Mouse (Mus musculus): ENCODE results near the gene Gstm5. TPM values are rescaled to one million over a fixed set of nuclear protein-coding genes. Genes with fewer than 3 reads are reported as not detected.
"Not testable (repeated sequence)": the region's sequence is repeated elsewhere in the genome, so short reads cannot be mapped to it uniquely, and the experiment has no call there.

The Gstm5 gene
- 10 to 100 TPM; 51.5 to 56.1 TPM for total RNA-seq (2021)
- long read RNA-seq, experiment 1, transcript Gstm5-201 (8 exons, 945 nt), result major isoform, 28 of 30 reads
- long read RNA-seq, experiment 1, partial matches to known transcripts, result 1 of 30 reads
- long read RNA-seq, experiment 1, other reads (novel, unspliced or antisense), result 1 of 30 reads
- long read RNA-seq, experiment 2, transcript Gstm5-201 (8 exons, 945 nt), result major isoform, 25 of 25 reads
- long read RNA-seq, experiment 2, partial matches to known transcripts, result 0 of 25 reads
- long read RNA-seq, experiment 2, other reads (novel, unspliced or antisense), result 0 of 25 reads

DNA sequence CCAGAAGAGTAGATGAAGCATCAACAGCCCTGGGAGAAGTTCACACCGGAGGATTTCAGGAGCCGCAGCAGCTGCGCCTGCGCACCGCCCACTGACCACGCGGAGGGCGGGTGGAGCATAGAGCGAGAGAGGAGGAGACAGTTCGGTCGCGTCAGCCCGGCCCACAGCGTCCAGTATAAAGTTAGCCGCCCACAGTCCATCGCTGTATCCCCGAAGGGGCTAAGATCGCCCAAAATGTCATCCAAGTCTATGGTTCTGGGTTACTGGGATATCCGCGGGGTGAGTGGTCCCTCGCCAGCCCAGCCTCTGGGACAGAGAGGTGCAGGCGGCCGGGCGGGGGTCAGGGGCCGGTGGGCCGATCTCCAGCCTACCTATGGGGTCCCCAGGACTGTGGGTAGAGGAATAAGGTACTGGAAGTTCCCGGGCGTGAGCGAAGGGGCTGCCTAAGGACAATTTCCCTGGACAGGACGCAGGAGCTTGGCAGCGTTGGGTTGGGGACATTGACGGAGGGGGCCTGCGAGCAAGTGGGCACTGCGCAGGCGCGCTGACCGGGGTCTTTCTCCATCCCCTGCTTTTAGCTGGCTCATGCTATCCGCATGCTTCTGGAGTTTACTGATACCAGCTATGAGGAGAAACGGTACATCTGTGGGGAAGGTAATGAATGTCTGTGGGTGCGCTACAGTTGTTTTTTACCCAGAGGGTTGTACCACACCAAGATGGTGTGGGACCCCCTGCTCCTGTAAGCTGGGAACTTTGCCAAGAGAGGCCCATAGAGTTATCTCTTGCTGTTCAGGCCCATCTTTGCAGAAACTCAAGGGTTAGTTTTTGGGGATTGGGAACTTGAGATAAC, at the start of gene Gstm5:
Gene Gstm5, plus strand, starts transcription at position 102 of the 850 bp plus-strand sequence.
- DNase-seq, result peak; percentile 84

DNA sequence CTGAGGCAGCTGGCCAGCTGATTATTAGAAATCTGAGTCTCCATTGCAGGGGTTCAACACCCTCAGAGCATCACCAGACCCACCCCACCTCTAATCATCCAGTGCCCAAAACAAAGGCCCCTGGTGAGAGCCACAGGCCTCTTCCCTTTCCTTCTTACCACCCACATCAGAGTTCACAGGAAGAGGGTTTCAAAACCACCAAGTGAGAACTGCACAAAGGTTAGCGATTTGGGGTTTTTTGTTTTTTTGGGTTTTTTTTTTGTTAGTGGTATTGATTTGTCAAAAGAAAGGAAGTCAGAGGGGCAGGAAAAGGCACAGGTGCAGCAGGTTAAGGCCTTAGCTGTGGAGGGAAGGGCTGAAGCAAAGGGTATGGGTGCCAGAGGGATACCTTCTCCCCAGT, 49.4 kb upstream of the Gstm5 start:
- DNase-seq, result no peak

- DNase-seq, result no peak
These were observed 48.8 kb upstream of the Gstm5 start for GRCm38 (mm10) chr3:107846835-107847234.

GRCm38 (mm10) chr3:107848126-107848525, 47.5 kb upstream of the Gstm5 start:
- DNase-seq, result no peak

DNA sequence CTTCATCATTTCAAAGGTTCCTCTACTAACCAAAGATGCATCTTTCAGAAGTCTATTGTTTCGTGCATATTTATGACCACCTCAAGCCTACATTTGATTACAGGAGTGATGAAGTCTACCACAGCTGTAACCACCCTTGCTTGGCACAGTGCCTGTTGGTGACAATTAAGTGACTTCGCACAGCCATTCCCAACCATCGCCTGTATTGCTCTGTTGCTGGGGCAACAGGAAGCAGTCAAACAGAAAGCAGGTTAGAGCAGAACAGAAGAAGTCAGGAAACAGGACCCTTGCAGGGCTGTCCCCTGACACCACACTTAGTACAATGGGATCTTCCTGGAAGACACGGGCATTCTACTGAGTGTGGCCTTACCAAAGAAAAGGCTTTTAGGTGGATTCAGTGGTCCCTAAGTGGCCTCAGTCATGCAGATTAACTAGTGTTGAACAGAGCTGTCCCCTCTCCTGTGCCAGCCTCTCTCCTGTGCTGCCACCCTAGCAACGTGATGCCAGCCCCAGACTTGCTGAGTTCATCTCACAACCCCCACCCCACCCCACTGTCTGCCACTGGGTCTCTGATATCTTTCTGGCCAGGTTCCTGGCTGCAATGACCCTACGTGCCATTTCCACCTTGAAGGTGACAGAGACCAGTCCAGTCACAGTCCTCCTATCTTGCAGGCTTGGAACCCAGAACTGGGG, 46.5 kb upstream of the Gstm5 start:
- DNase-seq, result no peak

- no peak for DNase-seq
These were observed 46.0 kb upstream of the Gstm5 start for GRCm38 (mm10) chr3:107849693-107850031.

DNA sequence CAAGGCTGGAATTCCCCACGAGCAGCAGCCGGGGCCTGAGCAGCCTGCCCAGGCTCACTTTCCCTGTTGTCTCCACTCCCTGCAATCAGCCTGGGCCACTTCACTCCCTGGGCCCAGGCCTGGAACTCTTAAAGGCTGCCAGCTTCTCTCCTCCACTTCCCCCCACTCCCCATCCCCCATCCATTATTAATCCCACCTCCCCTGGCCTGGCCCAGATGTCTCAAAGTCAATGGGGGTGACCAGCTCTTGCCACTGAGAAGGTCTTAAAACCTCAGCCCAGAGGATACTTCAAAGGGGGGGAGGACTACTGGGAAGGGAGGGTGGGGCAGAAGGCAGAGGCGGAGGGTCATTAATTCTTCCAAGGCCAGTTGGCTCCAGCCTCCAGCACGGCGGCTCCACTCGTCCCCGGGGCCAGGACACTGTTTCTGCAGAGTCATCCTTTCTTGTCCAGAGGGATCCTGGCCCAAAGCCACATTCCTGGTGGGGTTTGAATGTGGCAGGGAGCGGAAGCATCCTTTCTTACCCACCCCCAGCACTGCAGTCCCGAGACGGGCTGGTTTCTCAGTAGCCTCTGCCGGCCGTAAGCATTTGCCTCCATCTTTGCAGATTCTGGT, 45.1 kb upstream of the Gstm5 start:
- peak; percentile 77 for DNase-seq

- no peak for DNase-seq
These were observed 42.8 kb upstream of the Gstm5 start for GRCm38 (mm10) chr3:107852786-107853185.

GRCm38 (mm10) chr3:107853232-107854181, 42.1 kb upstream of the Gstm5 start:
- DNase-seq, result no peak

DNA sequence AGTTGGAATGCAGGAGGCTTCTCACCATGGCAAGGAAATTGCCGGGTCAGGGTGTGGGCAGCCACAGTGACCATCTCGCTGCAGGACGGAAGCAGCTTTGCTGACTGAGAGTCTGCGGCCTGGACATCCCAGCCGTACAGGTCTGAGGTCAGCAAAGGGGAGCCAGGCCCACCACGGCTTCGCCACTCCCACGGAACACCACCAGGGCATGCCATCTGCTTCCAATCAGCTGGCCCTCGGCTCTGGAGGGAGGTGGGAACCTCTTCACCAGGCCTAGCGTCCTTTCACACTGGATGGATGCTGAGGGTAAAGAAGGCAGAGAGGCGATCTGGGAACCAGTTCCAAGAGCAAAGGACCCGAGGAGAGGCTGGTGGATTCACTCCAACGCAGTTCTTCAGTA, 40.3 kb upstream of the Gstm5 start:
- no peak for DNase-seq

- DNase-seq, result no peak
These were observed 38.0 kb upstream of the Gstm5 start for GRCm38 (mm10) chr3:107857646-107858045.

GRCm38 (mm10) chr3:107861483-107861882, 34.1 kb upstream of the Gstm5 start:
- not testable (repeated sequence) for DNase-seq

- no peak for DNase-seq
These were observed 33.1 kb upstream of the Gstm5 start for GRCm38 (mm10) chr3:107862471-107862870.

GRCm38 (mm10) chr3:107863471-107863870, 32.1 kb upstream of the Gstm5 start:
- no peak for DNase-seq

DNA sequence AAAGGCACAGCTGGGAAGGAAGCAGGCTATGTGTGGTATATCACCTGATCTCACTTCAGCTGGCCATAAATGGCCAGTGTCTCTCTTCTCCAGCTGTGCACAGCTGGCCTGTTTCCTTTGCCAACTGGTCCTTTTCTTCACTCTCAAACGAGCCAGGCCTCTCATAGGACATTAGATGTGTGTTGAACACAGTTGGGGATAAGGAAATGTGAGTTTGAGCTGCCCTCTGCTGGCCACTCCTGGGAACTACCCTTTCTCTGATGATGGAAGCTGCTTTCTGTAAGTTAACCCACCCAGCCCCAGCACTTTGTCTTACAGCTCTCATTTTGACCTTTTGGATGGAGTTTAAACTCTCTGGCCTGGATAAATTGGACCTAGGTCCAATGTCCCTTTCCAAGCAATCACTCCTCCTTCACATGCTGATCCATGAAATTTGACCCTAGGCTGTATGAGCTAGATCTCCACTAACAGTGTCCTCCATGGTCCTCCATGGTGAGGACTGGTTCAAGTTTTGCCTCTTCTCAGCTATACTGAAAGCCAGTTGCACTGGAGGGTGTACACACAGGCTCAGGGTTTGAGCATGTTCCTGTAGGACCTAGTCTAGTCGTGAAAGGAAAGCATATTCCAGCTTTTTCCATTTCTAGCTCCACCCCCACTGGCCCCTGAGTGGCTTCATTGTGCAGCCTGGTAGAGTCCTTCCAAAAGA, 31.6 kb upstream of the Gstm5 start:
- DNase-seq, result peak; percentile 84

- DNase-seq, result no peak
These were observed 30.1 kb upstream of the Gstm5 start for GRCm38 (mm10) chr3:107865364-107866091.

- peak; percentile 78 for DNase-seq
These were observed 28.5 kb upstream of the Gstm5 start for GRCm38 (mm10) chr3:107867086-107867485.

DNA sequence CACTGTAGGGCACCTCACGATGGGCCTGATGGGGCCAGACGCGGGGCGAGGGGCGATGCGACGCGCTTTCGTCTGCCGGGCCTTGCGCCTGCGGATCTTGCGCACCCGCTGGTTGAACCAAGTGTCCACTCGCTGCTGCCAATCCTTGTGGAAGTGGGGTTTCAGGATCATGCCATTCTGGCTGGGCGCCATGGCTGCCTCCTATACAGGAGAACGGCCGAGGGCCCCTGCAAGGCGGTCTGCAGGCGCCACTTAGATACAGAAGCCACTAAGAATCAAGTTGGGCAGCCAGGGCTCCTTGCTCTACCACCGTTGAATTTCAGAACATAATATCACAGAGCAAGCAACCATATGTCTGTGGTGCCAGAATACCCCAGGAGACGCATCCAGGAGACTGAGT, 27.2 kb upstream of the Gstm5 start:
- DNase-seq, result no peak

GRCm38 (mm10) chr3:107869097-107869496, 26.5 kb upstream of the Gstm5 start:
- no peak for DNase-seq

- DNase-seq, result no peak
These were observed 25.7 kb upstream of the Gstm5 start for GRCm38 (mm10) chr3:107869925-107870324.
